Mouse (Mus musculus) megakaryocyte progenitor cell, adult 5-6 weeks (primary cell): ENCODE results near the gene Slc2a13. TPM values are rescaled to one million over a fixed set of nuclear protein-coding genes. Genes with fewer than 3 reads are reported as not detected.

Experiments used
- ATAC-seq: replicated peaks from 2 replicates; pipeline ENCODE4 v1.8.0; 2016; ENCODE audit warnings: mild to moderate bottlenecking, moderate TSS enrichment, inconsistent platforms; ENCODE audit not compliant: poor library complexity
- total RNA-seq, 2 experiments: library from RNA; stranded (forward) in 1 of 2; stranded (reverse) in 1 of 2; fragments of 157-497, 149-512 nt in 1 of 2; fragments of 200-1000 nt in 1 of 2; gene quantifications; 2 replicates each; pipeline versions ENCODE4 v1.2.3 to v1.2.4; 2015 to 2017

Gene Slc2a13
- total RNA-seq, 2 experiments from 2014 or later: 0.08 to 0.39 TPM

DNA sequence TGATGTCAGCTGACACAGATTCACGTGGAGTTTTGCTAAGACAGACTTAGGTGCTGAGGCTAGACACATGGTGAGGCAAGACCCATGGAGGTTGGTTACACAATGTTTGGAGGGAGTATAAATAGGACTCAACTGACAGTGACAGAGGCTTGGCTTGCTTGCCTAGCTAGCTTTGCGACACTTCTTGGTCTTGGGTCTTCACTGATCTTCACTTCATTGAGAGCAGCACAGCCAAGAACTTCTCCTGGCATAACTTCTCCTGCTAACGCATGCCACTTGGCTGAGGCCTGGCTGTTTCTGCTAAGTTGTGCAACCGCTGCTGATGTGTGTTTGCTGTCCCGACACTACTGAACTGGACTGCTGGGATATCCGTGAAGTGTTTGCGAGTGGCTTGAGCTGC lies 290.2 kb downstream of the Slc2a13 start:
- peak; percentile 99 for ATAC-seq

DNA sequence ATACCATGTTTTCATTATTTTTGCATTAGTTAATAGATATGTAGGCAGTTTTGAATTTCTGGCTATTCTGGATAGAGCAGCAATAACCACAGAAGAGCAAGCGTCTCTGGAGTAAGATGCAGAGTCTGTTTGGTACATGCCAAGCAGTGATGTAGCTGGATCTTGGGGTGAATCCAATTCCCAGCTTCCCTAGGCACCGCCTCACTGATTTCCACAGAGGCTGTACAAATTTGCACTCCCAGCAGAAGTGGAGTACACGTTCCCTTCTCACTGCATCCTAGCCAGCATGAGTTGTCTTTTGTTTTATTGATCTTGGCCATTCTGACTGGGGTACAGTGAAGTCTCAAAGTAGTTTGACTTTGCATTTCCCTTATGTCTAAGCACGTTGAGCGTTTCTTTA lies 291.5 kb downstream of the Slc2a13 start:
- no peak for ATAC-seq

DNA sequence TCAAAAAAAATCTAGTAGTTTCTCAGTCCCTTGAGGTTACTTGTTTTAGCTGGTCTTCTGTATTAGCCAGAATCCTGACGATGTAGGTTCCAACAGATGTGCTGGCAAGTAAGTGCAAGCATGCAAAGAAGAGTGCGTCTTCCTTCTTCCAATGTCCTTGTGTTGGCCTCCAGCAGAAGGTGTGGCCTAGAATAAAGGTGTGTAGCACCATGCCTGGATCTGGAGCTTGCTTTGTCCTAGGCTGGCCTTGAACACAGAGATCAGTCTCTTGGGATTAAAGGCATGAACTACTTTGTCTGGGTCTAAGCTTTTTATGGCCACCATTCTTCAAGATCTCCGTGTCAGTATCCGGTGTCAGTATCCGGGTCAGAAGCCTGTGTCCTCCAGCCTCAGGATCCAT lies 293.5 kb downstream of the Slc2a13 start:
- no peak for ATAC-seq

DNA sequence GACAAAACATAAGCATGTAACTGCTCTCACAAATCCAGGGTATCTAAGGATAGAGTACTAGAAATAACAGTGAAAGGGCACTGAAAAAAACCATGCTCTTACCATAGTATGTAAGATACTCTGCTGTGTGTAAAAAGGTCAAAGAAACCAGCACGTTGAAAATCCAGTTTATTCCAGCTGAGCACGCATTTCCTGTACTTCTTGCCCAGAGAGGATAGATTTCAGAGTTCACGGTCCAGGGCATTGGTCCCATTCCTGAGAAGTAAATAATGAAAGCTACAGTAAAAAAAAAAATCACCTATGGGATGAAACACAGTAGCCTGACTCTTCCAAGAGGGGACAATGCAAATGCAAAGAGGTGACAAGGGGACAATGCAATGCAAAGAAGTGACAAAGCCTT lies 297.1 kb downstream of the Slc2a13 start:
- no peak for ATAC-seq

DNA sequence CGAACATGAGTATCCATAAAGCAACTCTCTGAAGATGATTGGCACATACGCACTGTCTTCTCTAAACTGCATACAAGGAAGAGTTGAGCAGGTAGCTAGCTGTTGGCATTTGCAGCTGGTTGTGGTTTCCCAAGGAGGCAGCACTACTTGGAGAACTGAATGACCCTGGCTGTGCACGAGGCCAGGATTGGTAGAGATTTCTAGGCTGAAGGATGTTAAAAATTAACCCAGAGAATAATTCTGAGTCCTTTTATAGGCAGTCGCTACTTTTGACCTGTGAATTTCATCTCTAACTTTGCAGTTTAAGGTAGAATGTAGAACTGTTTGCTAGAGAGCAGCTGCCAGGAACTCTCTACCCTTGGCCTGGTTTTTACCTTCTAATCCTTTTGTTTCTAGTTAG lies 304.5 kb downstream of the Slc2a13 start:
- no peak for ATAC-seq

DNA sequence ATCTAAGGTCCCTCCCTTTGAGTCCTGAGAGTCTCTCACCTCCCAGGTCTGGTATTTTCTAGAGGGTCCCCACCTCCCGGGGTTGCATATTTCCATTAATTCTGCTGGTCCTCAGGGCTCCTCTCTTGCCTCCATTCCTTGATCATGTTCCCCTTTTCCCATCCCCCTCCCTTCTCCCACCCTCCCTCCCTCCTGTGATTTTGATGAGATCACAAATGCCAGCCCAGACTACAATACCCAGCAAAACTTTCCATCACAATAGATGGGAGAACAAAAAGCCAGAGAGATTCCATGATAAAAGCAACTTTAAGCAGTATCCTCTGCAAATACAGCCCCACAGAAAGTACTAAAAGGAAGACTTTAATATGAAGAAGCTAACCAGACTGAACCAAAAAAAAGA lies 309.1 kb downstream of the Slc2a13 start:
- ATAC-seq: no peak

DNA sequence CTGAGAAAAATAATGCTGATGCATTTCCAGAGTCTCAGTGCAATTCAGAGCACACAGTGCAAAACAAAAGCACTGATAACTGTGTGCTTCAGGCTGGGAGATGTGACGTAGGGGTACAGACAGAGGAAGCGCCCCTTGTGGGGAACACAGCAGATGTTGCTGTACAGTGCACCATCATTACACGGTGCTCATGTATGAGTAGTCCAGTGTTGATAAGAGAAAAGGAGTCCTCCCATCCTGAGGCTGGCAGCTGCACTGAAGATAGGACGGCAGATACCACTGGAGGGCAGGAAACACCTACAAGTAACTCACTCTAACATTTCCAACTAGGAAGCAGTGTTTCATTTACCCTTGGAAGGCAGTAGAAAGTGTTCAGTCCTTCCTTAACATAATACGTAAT lies 312.5 kb downstream of the Slc2a13 start:
- ATAC-seq: peak; percentile 96

DNA sequence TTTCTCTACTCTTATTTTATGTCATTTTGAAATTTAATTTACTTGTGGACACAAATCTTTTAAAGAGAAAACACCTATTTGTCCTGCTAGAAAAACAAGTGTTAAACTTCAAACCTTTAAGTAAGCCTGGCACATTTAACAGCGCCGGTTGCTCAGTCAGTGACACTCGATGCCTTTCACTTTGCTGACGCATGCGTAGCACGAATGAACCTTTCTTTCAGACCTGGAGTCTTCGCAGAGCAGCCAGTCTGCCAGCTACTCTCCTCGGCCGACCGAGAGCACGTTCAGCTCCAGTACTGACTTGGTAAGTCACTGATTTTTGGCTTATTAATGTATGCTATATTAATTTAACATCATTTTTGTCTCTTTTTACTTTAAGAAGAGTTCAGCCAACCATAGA lies 315.9 kb downstream of the Slc2a13 start:
- no peak for ATAC-seq

DNA sequence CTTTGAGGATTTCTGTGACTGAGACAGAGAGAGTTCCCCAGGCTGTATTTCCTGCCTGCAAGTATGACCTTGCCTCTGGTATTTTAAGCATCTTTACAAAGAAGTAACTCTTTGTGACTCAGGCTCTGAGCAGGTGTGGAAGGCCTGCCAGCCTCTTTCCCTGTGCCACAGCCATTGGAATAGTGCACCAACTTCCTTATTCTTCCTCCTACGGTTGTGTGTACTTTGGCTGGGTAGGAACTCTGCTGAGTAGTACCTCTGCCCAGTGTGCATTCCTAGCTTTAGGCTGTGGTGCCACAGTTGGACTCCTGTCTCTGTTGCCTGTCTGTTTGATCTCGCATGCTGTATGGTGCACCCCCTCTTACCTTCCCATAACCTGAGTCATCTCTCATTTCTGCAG lies 317.8 kb downstream of the Slc2a13 start:
- no peak for ATAC-seq

DNA sequence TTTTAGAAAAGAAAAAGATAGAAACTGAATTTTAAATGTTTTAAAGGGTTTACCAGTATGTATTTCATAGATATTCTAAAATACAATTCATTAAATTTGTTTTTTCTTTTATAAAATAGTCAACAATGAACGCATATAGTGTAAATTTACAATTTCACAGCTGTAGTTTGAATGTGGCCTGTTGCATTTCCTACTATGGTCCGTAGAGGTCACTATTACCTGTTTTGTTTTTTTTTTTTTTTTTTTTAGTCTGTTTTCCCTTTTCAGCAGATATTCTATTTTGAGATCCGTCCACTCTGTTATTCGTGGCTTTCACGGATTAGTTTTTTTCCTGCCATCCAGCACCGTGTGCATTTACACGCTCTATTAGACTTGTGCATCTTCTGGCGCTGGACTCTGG lies 320.1 kb downstream of the Slc2a13 start:
- peak; percentile 53 for ATAC-seq

DNA sequence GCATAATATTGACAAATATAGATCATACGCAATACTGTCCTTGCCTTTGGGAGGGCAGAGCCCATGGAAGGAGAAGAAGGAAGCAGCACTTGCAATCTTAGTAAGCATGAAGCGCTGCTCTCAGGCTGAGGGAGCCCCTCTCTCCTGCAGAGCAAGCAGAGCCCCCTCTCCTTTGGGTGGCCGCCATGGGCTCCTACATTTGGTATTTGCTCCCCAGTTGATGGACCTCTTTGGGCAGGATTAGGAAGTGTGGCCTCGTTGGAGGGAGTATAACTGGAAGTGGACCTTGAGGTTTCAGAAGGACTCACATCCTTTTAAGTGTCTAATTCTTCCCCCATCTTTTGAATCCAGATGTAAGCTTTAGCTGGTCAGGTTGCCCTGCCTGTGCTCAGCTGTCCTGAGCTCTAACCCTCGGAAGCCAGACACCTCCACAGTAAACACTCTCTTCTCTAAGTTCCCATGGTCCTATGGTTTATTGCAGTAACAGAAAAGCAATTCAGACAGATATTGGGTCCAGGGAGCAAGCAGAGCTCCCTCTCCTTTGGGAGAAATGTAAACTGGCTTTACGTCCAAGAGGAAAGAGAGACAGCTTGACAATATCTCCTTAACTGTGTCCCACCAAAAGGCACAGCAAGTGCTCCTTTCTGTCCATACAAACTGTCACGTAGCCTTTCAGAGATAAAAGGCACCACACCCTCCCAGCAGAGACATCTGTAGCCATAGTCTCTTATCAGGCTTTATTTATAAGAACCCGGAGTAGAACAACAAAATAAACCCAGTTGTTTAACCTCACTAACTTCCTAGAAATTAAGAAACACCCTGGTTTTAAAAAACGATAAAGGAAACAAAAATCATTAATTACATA lies 321.3 kb downstream of the Slc2a13 start:
- ATAC-seq: peak; percentile 49

DNA sequence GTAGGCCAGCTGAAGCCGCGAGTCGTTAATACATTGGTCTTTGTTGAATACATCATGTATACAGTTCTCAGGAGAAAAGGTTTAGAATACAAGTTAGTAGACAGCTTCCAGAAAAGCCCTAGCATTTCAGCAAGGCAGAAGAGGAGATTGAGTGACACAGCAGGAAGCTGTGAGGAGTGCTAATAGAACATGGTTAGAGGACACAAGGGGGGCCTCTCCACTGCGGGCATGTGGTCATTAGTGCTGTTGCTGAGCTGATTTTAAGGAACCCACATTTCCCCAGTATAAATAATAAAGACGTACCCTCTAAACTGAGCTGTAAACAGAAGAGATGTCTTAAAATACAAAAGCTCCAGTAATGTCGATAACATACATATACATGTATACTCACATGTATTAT lies 322.2 kb downstream of the Slc2a13 start:
- peak; percentile 48 for ATAC-seq

DNA sequence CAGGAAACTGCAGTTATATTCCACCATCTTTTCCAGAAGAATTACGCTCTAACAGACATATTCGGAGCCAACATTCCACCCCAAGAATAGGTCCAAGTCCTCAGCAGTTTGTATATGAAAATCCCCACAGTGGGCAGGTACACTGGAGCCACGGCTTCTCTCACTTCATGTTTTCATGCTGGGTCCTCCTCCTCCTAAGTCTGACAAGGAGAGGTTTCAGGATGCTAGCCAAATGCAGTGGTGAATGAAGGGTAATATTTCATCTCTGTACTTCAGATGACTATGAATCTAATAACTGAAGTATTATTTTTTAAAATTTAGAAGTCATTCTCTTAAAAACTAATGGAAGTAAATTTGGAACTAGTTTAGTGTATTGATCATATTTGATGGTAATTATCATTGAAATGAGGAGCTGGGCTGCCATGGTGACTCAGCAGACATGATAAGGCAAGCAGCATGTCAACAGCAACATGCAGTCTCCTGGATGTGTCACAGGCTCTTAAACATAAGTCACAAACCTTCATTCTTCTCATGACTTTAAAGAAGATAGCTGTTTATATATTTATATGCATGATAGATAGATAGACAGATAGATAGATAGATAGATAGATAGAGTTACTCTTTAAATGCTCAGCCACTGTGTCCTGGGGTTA lies 332.3 kb downstream of the Slc2a13 start:
- no peak for ATAC-seq

DNA sequence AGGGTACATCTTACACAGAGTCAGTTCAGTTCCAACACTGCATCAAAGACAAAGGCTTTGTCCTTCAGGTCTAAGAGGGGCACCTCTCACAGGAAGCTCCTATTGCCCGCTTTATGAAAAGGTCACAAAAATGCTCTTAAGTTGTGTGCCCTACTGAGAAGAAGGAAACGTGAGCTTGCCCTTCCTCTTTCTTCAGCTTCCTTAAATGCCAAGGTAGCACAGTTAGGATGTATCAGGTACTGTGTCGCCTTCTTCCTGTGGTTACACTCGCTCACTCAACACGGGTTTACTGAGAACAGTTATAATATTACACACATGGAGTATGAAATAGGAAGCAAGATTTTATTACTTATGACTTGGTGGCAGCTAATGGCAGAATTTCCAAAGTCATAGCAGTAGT lies 335.8 kb downstream of the Slc2a13 start:
- peak; percentile 82 for ATAC-seq

Other genes with a start within 250 kb of the Slc2a13 start
- gene Lrrk2, start 99.9 kb upstream of the Slc2a13 start, total RNA-seq (2015): 20.6 and 22.8 TPM in 2 replicates
- 13.5 and 24.9 TPM in 2 replicates for gene Lrrk2, start 99.9 kb upstream of the Slc2a13 start, total RNA-seq (2017)